Mouse (Mus musculus) lung, postnatal 0 days (tissue): Measurements from ENCODE around the gene Tmprss11g. TPM values are rescaled to one million over a fixed set of nuclear protein-coding genes. Genes with fewer than 3 reads are reported as not detected.

Experiments used
- ATAC-seq: fragments of 200-750 bp; cut with Nextera tagmentation; 2 replicates; pipeline ENCODE4 v1.8.0; 2017; ENCODE audit warnings: moderate library complexity
- DNase-seq: peaks from one replicate; pipeline ENCODE4 v3.0.0-alpha.2; 2016; ENCODE audit warnings: low spot score
- H3K27ac ChIP-seq: fragments of 300-500 bp; sonication (generic); 2 replicates; pipeline ENCODE4 v1.5.1; 2014; ENCODE audit warnings: antibody characterized with exemption, mild to moderate bottlenecking, low read length, mixed read lengths
- H3K27me3 ChIP-seq: fragments of 300-500 bp; sonication (generic); replicated peaks from 2 replicates; pipeline ENCODE4 v1.6.1; 2014; ENCODE audit warnings: low read length, mixed read lengths; ENCODE audit not compliant: insufficient read depth
- H3K36me3 ChIP-seq: fragments of 300-500 bp; sonication (generic); 2 replicates; pipeline ENCODE4 v1.6.1; 2014; ENCODE audit warnings: low read length, mixed read lengths; ENCODE audit not compliant: insufficient read depth
- H3K4me1 ChIP-seq: fragments of 300-500 bp; sonication (generic); 2 replicates; pipeline ENCODE4 v1.6.1; 2014; ENCODE audit warnings: antibody characterized with exemption, low read depth, low read length, mixed read lengths; ENCODE audit not compliant: insufficient read depth
- H3K4me2 ChIP-seq: fragments of 300-500 bp; sonication (generic); replicated peaks from 2 replicates; pipeline ENCODE4 v1.6.1; 2014; ENCODE audit warnings: low read depth, mild to moderate bottlenecking, low read length, moderate library complexity, mixed read lengths
- H3K4me3 ChIP-seq: fragments of 300-500 bp; sonication (generic); 2 replicates; pipeline ENCODE4 v1.5.1; 2014; ENCODE audit warnings: low read depth, low read length
- H3K9ac ChIP-seq: fragments of 300-500 bp; sonication (generic); replicated peaks from 2 replicates; pipeline ENCODE4 v1.6.1; 2014; ENCODE audit warnings: low read depth, mild to moderate bottlenecking
- H3K9me3 ChIP-seq: fragments of 300-500 bp; sonication (generic); 2 replicates; pipeline ENCODE4 v1.6.1; 2016; ENCODE audit warnings: low read length, mixed read lengths
- CTCF ChIP-seq: IDR thresholded peaks from 2 replicates; pipeline ENCODE4 v1.5.1; 2016; ENCODE audit warnings: antibody characterized with exemption, mild to moderate bottlenecking
- EP300 ChIP-seq: IDR thresholded peaks from 2 replicates; pipeline ENCODE4 v1.6.1; 2016; ENCODE audit warnings: antibody characterized with exemption, mild to moderate bottlenecking, control low read depth
- WGBS: fragments of 180-500 bp; shearing (Covaris S2); extraction: QIAGEN DNeasy Blood & Tissue Kit; methylation state at CpG from one replicate; pipeline ENCODE4 v1.1.7; 2014; 5-methylcytosine and 5-hydroxymethylcytosine counted together
- polyA plus RNA-seq: library from polyadenylated mRNA; unstranded; fragments of >200 nt; fragmentation: Nextera tagmentation; extraction: Ambion mirVana; gene quantifications from 2 replicates; pipeline ENCODE4 v1.2.1, GENCODE M21; 2015

The Tmprss11g gene
- polyA plus RNA-seq, 1 experiment from 2014 or later, result not detected

- WGBS, result 67% methylated on average over 1 of the region's 1 CpGs
These were observed 36.4 kb downstream of the Tmprss11g start for GRCm38 (mm10) chr5:86482031-86482430.

GRCm38 (mm10) chr5:86473859-86474258 is 44.5 kb downstream of the Tmprss11g start:
- no peak overlapping the region for H3K9ac ChIP-seq
- DNase-seq (no peak), ATAC-seq (no peak)
- no peaks in the 10 kb centered on the region for H3K9me3 ChIP-seq
- no peaks in the 10 kb centered on the region for H3K4me1 ChIP-seq
- no peak overlapping the region for H3K27ac ChIP-seq
- TF ChIP-seq EP300, result no peak
- no peak for TF ChIP-seq CTCF
- H3K36me3 ChIP-seq, result no peaks in the 10 kb centered on the region
- H3K4me3 ChIP-seq, result no peak overlapping the region
- no peaks in the 10 kb centered on the region for H3K27me3 ChIP-seq
- no peak overlapping the region for H3K4me2 ChIP-seq
- 62% methylated on average over 9 of the region's 9 CpGs for WGBS

More at GRCm38 (mm10) chr5:86482031-86482430, 36.4 kb downstream of the Tmprss11g start:
- TF ChIP-seq EP300 (no peak), CTCF (no peak)
- H3K4me2 ChIP-seq, result no peak overlapping the region
- ATAC-seq (no peak), DNase-seq (no peak)
- H3K9me3 ChIP-seq, result no peaks in the 10 kb centered on the region
- no peak overlapping the region for H3K27ac ChIP-seq
- no peak overlapping the region for H3K4me3 ChIP-seq
- no peak overlapping the region for H3K9ac ChIP-seq
- no peaks in the 10 kb centered on the region for H3K36me3 ChIP-seq
- no peaks in the 10 kb centered on the region for H3K4me1 ChIP-seq
- no peaks in the 10 kb centered on the region for H3K27me3 ChIP-seq

DNA sequence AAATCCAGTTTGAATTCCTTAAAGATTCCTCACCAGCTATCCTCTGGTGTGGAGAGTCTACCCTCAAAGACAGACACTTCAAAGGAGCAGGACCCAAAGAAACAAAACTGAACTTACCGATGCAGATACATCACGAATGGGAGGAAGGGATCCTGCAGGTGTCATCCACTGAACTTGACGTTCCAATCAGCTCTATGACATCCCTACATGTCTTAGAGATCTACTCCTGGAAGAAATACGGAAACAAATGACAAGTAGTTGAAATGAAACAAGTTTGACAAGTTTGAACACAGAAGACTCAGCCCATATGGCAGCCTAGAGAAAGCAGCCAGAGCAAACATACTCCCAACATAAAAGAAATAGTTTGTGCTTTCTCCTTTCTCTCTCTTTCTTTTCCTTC is 49.5 kb downstream of the Tmprss11g start, which contains the start of gene Tmprss11a:
TSS of gene Tmprss11a (minus strand) at position 101 of the 400 bp plus-strand sequence.
- no peak for TF ChIP-seq EP300
- no peak for TF ChIP-seq CTCF
- WGBS, result 65% methylated on average over 4 of the region's 4 CpGs
- no peaks in the 10 kb centered on the region for H3K9me3 ChIP-seq

DNA sequence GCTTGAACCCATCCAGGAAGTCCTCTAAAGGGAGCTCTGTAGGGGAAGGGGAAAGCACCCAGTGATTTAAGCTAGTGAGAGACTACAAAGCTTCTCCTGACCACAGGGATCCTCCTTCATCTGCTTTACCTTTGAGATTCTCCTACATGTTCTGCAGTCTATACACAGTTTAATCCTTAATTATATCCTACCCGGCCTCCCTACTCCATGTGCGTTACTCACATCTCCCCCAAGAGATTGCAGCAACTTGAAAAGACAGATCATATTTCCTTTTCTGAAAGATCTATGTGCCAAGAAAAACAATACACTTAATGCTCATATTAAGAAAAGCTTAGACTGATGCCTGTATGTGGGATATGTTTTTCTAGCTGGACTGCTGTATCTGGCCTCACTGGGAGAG is 79.1 kb downstream of the Tmprss11g start:
- Histone ChIP-seq H3K4me1 (no peaks in the 10 kb centered on the region), H3K9ac (no peak overlapping the region), H3K9me3 (no peaks in the 10 kb centered on the region), H3K36me3 (no peaks in the 10 kb centered on the region), H3K27ac (no peak overlapping the region), H3K27me3 (no peaks in the 10 kb centered on the region), H3K4me2 (no peak overlapping the region), H3K4me3 (no peak overlapping the region)
- no peak for TF ChIP-seq EP300
- TF ChIP-seq CTCF, result no peak
- 67% methylated on average over 2 of the region's 2 CpGs for WGBS
- ATAC-seq, result no peak
- DNase-seq, result no peak

More for the DNA sequence above, 49.5 kb downstream of the Tmprss11g start, which contains the start of gene Tmprss11a:
- H3K4me3 ChIP-seq, result no peak within 1 kb of the TSS
- H3K9ac ChIP-seq, result no peak within 1 kb of the TSS
- no peaks in the 10 kb centered on the region for H3K36me3 ChIP-seq
- no peak within 1 kb of the TSS for H3K27ac ChIP-seq
- no peaks in the 10 kb centered on the region for H3K4me1 ChIP-seq
- no peaks in the 10 kb centered on the region for H3K27me3 ChIP-seq
- ATAC-seq, result no peak
- no peak for DNase-seq
- H3K4me2 ChIP-seq, result no peak within 1 kb of the TSS

DNA sequence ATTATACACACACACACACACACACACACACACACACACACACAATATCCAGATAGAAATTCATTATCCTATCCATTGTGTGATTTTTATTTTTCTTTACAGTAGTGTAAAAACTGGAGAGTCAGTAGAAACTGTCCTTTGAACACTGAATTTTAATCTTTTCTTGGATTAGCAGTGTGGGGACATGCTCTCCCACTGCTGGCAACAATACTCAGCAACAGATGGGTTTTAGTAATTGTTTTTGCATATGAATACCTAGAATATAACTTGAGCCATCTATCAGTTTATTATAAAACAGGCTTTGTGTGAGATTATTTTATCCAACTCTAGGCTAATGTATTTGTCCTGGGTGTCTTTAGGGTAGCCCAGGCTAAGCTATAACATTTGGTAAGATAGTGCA is 79.9 kb downstream of the Tmprss11g start:
- no peak for DNase-seq
- no peaks in the 10 kb centered on the region for H3K27me3 ChIP-seq
- no peak overlapping the region for H3K27ac ChIP-seq
- H3K4me2 ChIP-seq, result no peak overlapping the region
- H3K36me3 ChIP-seq, result no peaks in the 10 kb centered on the region
- H3K4me3 ChIP-seq, result no peak overlapping the region
- H3K9me3 ChIP-seq, result no peaks in the 10 kb centered on the region
- no peak overlapping the region for H3K9ac ChIP-seq
- ATAC-seq, result no peak
- no peaks in the 10 kb centered on the region for H3K4me1 ChIP-seq
- no peak for TF ChIP-seq CTCF
- TF ChIP-seq EP300, result no peak

Other genes starting within 250 kb of the Tmprss11g start
- not detected in 2 replicates for gene Tmprss11c, start 229.3 kb downstream of the Tmprss11g start, polyA plus RNA-seq
- gene Tmprss11d, start 145.2 kb downstream of the Tmprss11g start, polyA plus RNA-seq, result not detected in 2 replicates
- gene Tmprss11a, start 49.6 kb downstream of the Tmprss11g start, polyA plus RNA-seq, result not detected in 2 replicates
- gene Tmprss11f, start 113.8 kb upstream of the Tmprss11g start, polyA plus RNA-seq, result not detected in 2 replicates
- not detected in 2 replicates for gene Tmprss11b, start 157.8 kb upstream of the Tmprss11g start, polyA plus RNA-seq
- gene Tmprss11e, start 227.2 kb upstream of the Tmprss11g start, polyA plus RNA-seq, result not detected in 2 replicates